Mouse (Mus musculus): ENCODE data around the gene Gal3st2b.
"Not testable (repeated sequence)": the region's sequence is repeated elsewhere in the genome, so short reads cannot be mapped to it uniquely, and the experiment has no call there.

Gene Gal3st2b

GRCm38 (mm10) chr1:93918011-93918410 is at the start of gene Gal3st2b:
Gene Gal3st2b (plus strand): TSS chr1:93918311.
- DNase-seq (ENCODE audit: low read depth, low spot score), result not testable (repeated sequence)

GRCm38 (mm10) chr1:93871594-93872105 is 46.5 kb upstream of the Gal3st2b start:
- not testable (repeated sequence) for DNase-seq (ENCODE audit: low read depth, low spot score)

GRCm38 (mm10) chr1:93874405-93874804 is 43.7 kb upstream of the Gal3st2b start:
- DNase-seq (ENCODE audit: low read depth, low spot score), result not testable (repeated sequence)

GRCm38 (mm10) chr1:93881778-93882177 is 36.3 kb upstream of the Gal3st2b start:
- not testable (repeated sequence) for DNase-seq (ENCODE audit: low read depth, low spot score)

- DNase-seq (ENCODE audit: low read depth, low spot score), result not testable (repeated sequence)
Measured at GRCm38 (mm10) chr1:93890936-93891335, 27.2 kb upstream of the Gal3st2b start.

- DNase-seq (ENCODE audit: low read depth, low spot score), result not testable (repeated sequence)
Measured at GRCm38 (mm10) chr1:93897395-93897794, 20.7 kb upstream of the Gal3st2b start.

GRCm38 (mm10) chr1:93901291-93901690 is 16.8 kb upstream of the Gal3st2b start:
- not testable (repeated sequence) for DNase-seq (ENCODE audit: low read depth, low spot score)

GRCm38 (mm10) chr1:93906690-93907089 is 11.4 kb upstream of the Gal3st2b start:
- DNase-seq (ENCODE audit: low read depth, low spot score), result not testable (repeated sequence)

- not testable (repeated sequence) for DNase-seq (ENCODE audit: low read depth, low spot score)
Measured at GRCm38 (mm10) chr1:93908977-93909586, 9.0 kb upstream of the Gal3st2b start.

GRCm38 (mm10) chr1:93911877-93912276 is 6.2 kb upstream of the Gal3st2b start:
- DNase-seq (ENCODE audit: low read depth, low spot score), result not testable (repeated sequence)

- not testable (repeated sequence) for DNase-seq (ENCODE audit: low read depth, low spot score)
Measured at GRCm38 (mm10) chr1:93917160-93917559, 951 bp upstream of the Gal3st2b start.

- not testable (repeated sequence) for DNase-seq (ENCODE audit: low read depth, low spot score)
Measured at GRCm38 (mm10) chr1:93918775-93919174, 664 bp downstream of the Gal3st2b start.

GRCm38 (mm10) chr1:93919321-93919720 is 1.2 kb downstream of the Gal3st2b start:
- DNase-seq (ENCODE audit: low read depth, low spot score), result not testable (repeated sequence)

GRCm38 (mm10) chr1:93922609-93923008 is 4.5 kb downstream of the Gal3st2b start:
- not testable (repeated sequence) for DNase-seq (ENCODE audit: low read depth, low spot score)

- DNase-seq (ENCODE audit: low read depth, low spot score), result not testable (repeated sequence)
Measured at GRCm38 (mm10) chr1:93923098-93923497, 5.0 kb downstream of the Gal3st2b start.

- DNase-seq (ENCODE audit: low read depth, low spot score), result not testable (repeated sequence)
Measured at GRCm38 (mm10) chr1:93935378-93935777, 17.3 kb downstream of the Gal3st2b start.

GRCm38 (mm10) chr1:93937807-93938206 is 19.7 kb downstream of the Gal3st2b start:
- not testable (repeated sequence) for DNase-seq (ENCODE audit: low read depth, low spot score)

GRCm38 (mm10) chr1:93938415-93938814 is 20.3 kb downstream of the Gal3st2b start:
- DNase-seq (ENCODE audit: low read depth, low spot score), result not testable (repeated sequence)

- DNase-seq (ENCODE audit: low read depth, low spot score), result not testable (repeated sequence)
Measured at GRCm38 (mm10) chr1:93949087-93949486, 31.0 kb downstream of the Gal3st2b start.

- not testable (repeated sequence) for DNase-seq (ENCODE audit: low read depth, low spot score)
Measured at GRCm38 (mm10) chr1:93966489-93966888, 48.4 kb downstream of the Gal3st2b start.

GRCm38 (mm10) chr1:93970380-93970779 is 52.3 kb downstream of the Gal3st2b start:
- DNase-seq (ENCODE audit: low read depth, low spot score), result not testable (repeated sequence)

- not testable (repeated sequence) for DNase-seq (ENCODE audit: low read depth, low spot score)
Measured at GRCm38 (mm10) chr1:93970797-93971196, 52.7 kb downstream of the Gal3st2b start.

- DNase-seq (ENCODE audit: low read depth, low spot score), result not testable (repeated sequence)
Measured at GRCm38 (mm10) chr1:93975764-93976163, 57.7 kb downstream of the Gal3st2b start.

All from skeletal muscle tissue, adult 2 months (tissue).